Mouse (Mus musculus): Measurements from ENCODE around the gene Samd4b.
A peak's percentile ranks its signal among the peaks of the same experiment; 100 is the strongest.

DNA sequence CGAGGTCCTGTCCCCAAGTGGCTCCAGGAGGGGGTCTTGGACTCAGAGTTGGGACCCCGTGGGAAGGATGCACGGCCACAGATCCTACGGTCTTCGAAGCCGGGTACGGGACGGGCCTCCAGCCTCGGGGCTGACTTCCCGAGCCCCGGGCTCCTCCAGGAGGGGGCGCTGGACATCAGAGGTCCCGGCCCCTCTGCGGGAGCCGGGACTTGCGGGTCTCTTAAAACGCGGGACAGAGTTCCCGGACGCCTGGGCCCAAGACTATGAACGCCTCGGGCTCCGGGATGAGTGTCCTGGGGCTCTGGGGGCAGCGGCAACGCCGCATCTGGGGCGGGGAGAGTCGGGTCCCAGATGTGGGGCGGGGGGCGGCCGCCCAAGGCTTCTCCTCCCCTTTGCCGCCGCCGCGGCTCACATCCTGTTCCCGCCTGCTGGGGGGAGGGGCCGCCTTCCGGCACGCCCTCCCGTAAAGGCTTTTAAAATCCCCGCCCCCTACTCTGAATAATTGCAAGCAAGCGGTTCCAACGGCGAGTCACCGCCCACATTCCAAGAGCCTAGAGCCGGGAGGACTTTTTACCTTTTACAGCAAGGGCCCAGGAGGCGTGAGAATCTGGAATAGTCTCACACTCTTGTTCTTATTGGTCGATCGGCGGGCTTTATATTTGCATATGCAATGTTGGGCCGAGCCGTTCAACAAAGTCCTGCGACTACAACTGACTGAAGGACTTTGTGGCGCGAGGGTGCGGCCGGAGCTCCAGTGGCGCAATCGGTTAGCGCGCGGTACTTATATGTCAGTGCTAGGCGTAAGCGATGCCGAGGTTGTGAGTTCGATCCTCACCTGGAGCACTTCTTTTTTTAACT lies 225.5 kb downstream of the Samd4b start, which contains the start of gene Plekhg2:
- TF ChIP-seq ZNF384 (IDR thresholded peaks at IDR 0.05; ENCODE audit: low read depth, low read length) = no peak
- TF ChIP-seq ZC3H11A (IDR thresholded peaks at IDR 0.05; ENCODE audit: borderline replicate concordance, low read depth, low read length) = no peak
- peak; percentile 65 for TF ChIP-seq HCFC1 (IDR thresholded peaks at IDR 0.05; ENCODE audit: borderline replicate concordance, insufficient read depth, low read length)
